Comparison of ENCODE assay signal across 8 mouse cellular contexts in genomic region chr4:59547136-59547889, GRCm38 (mm10). TPM values are rescaled to one million over a fixed set of nuclear protein-coding genes. Genes with fewer than 3 reads are reported as not detected.
DNase-seq lines count a peak whose midpoint lies in the region; ATAC-seq and TF ChIP-seq lines count a peak whose summit lies in the region.

No protein-coding gene starts in this region.

- H3K27ac ChIP-seq in hindbrain, embryonic 14.5 days: no peak overlapping the region
- peak overlapping the region; percentile 83 for H3K27ac ChIP-seq in liver, embryonic 16.5 days (ENCODE audit: low read length)

- peaks cover 8% of the 10 kb centered on the region; the same call in 1 of the 2 replicates for H3K4me1 ChIP-seq in lung, adult 2 months (ENCODE audit: control insufficient read depth, insufficient read depth, low read length)
- H3K4me1 ChIP-seq in hindbrain, embryonic 14.5 days (replicated peaks; ENCODE audit: control insufficient read depth, insufficient read depth, low read length): peaks cover 16% of the 10 kb centered on the region
- H3K4me1 ChIP-seq in liver, embryonic 16.5 days (ENCODE audit: control insufficient read depth, low read depth, low read length): peaks cover 17% of the 10 kb centered on the region

- no peak for DNase-seq in lung, adult 2 months
- DNase-seq in lung, postnatal 14 days: no peak
- DNase-seq in embryo, embryonic 11.5 days (ENCODE audit: low read depth, low spot score): peak; percentile 17
- peak; percentile 26 for DNase-seq in hindbrain, embryonic 14.5 days (ENCODE audit: low spot score)
- peak; percentile 35 for DNase-seq in retina, postnatal 1 day
- no peak for DNase-seq in urinary bladder, postnatal 36 days (ENCODE audit: low spot score in 2 of 2)
- DNase-seq in gastrocnemius, postnatal 14 days: no peak

- TF ChIP-seq CTCF in lung, adult 2 months (IDR thresholded peaks at IDR 0.05; ENCODE audit: insufficient read depth, low read length): no peak

- intact Hi-C loops in gastrocnemius, postnatal 14 days (cut with DNase I; ENCODE audit: low total_unique reads): no loop called here

- no peaks in the 10 kb centered on the region for H3K27me3 ChIP-seq in hindbrain, embryonic 14.5 days (ENCODE audit: control insufficient read depth, insufficient read depth, low read length)
- H3K27me3 ChIP-seq in liver, embryonic 16.5 days (ENCODE audit: control insufficient read depth, insufficient read depth, low read depth, low read length): no peaks in the 10 kb centered on the region

- H3K9ac ChIP-seq in hindbrain, embryonic 14.5 days: peak overlapping the region; percentile 92; the same call in 1 of the 2 replicates
- H3K9ac ChIP-seq in liver, embryonic 16.5 days (ENCODE audit: low read depth, low read length): peak overlapping the region; percentile 100

- no peak for ATAC-seq in hindbrain, embryonic 14.5 days (ENCODE audit: low FRiP score)
- ATAC-seq in liver, embryonic 16.5 days (ENCODE audit: low read depth): no peak

- WGBS in lung, adult 2 months: 9% methylated on average over 11 of the region's 11 CpGs
- 29% methylated on average over 11 of the region's 11 CpGs for WGBS in hindbrain, embryonic 14.5 days
- WGBS in liver, embryonic 16.5 days (ENCODE audit: insufficient replicate concordance): 10% methylated on average over 11 of the region's 11 CpGs

- peak overlapping the region; percentile 92 for H3K4me2 ChIP-seq in hindbrain, embryonic 14.5 days (replicated peaks)
- H3K4me2 ChIP-seq in liver, embryonic 16.5 days (ENCODE audit: low read depth, low read length): peak overlapping the region; percentile 98

- H3K4me3 ChIP-seq in lung, adult 2 months (replicated peaks; ENCODE audit: extremely low read depth, low read depth, low read length): peak overlapping the region; percentile 32
- peak overlapping the region; percentile 95 for H3K4me3 ChIP-seq in hindbrain, embryonic 14.5 days (replicated peaks; ENCODE audit: low read length)
- H3K4me3 ChIP-seq in liver, embryonic 16.5 days (ENCODE audit: low read depth, low read length): peak overlapping the region; percentile 99

- TF ChIP-seq POLR2A in lung, adult 2 months (IDR thresholded peaks at IDR 0.05; ENCODE audit: borderline replicate concordance, extremely low read depth, low read depth, low read length): no peak

- no peaks in the 10 kb centered on the region for H3K36me3 ChIP-seq in hindbrain, embryonic 14.5 days (replicated peaks; ENCODE audit: control insufficient read depth, insufficient read depth)
- no peaks in the 10 kb centered on the region for H3K36me3 ChIP-seq in liver, embryonic 16.5 days (ENCODE audit: control insufficient read depth, insufficient read depth)

- no peaks in the 10 kb centered on the region for H3K9me3 ChIP-seq in hindbrain, embryonic 14.5 days (ENCODE audit: control insufficient read depth, low read length)
- no peaks in the 10 kb centered on the region for H3K9me3 ChIP-seq in liver, embryonic 16.5 days (replicated peaks; ENCODE audit: control insufficient read depth, low read length)

RNA-seq across cellular contexts. Expression of gene Ptbp3, which starts 1.9 kb away (rescaled TPM):
- polyA plus RNA-seq in lung, adult 2 months (2012; rRNA removed): 30.3 and 40.5 TPM in 2 replicates
- polyA plus RNA-seq in hindbrain, embryonic 14.5 days (2014; fragmentation: Nextera tagmentation; extraction: Ambion mirVana): 24.9 and 25.6 TPM in 2 replicates
- 52.4 and 54.2 TPM in 2 replicates for polyA plus RNA-seq in liver, embryonic 16.5 days (2015; fragmentation: Nextera tagmentation; extraction: Ambion mirVana)
- 10 to 100 TPM; 18.5 to 20.3 TPM for total RNA-seq in gastrocnemius, postnatal 14 days (2021)

RNA-seq across cellular contexts. Expression of gene Hsdl2, which starts 34.0 kb away (rescaled TPM):
- 7.5 and 16.1 TPM in 2 replicates for polyA plus RNA-seq in lung, adult 2 months (2012; rRNA removed)
- 38.1 and 41.7 TPM in 2 replicates for polyA plus RNA-seq in hindbrain, embryonic 14.5 days (2014; fragmentation: Nextera tagmentation; extraction: Ambion mirVana)
- 20.9 and 21.3 TPM in 2 replicates for polyA plus RNA-seq in liver, embryonic 16.5 days (2015; fragmentation: Nextera tagmentation; extraction: Ambion mirVana)
- total RNA-seq in gastrocnemius, postnatal 14 days (2021): 10 to 100 TPM; 47.5 to 65.0 TPM

Comparison
In these comparisons a context has a peak if more than half of its experiments do, and no peak if none do; other contexts are left out.
1. DNase-seq: peak in embryo, embryonic 11.5 days (single experiment), hindbrain, embryonic 14.5 days (single experiment) and retina, postnatal 1 day (single experiment); none in lung, adult 2 months (single experiment), lung, postnatal 14 days (single experiment), urinary bladder, postnatal 36 days (0 of 2) and gastrocnemius, postnatal 14 days (single experiment).
2. H3K4me3 ChIP-seq: peak in every context shown above with its lines; median percentile 99 in liver, embryonic 16.5 days; 95 in hindbrain, embryonic 14.5 days; 32 in lung, adult 2 months.